Mouse (Mus musculus) embryonic facial prominence, embryonic 14.5 days (tissue): ENCODE results near the gene Olfr791. TPM values are rescaled to one million over a fixed set of nuclear protein-coding genes. Genes with fewer than 3 reads are reported as not detected.

Experiments
- ATAC-seq: fragments of 200-750 bp; cut with Nextera tagmentation; 2 replicates; pipeline ENCODE4 v1.8.0; 2017; ENCODE audit warnings: low read depth, moderate number of reproducible peaks, moderate TSS enrichment
- DNase-seq: peaks from one replicate; pipeline ENCODE4 v3.0.0-alpha.2; 2015; ENCODE audit warnings: low spot score
- H3K27ac ChIP-seq: fragments of 300-500 bp; sonication (generic); replicated peaks from 2 replicates; pipeline ENCODE4 v1.5.1; 2014; ENCODE audit warnings: low read depth, mild to moderate bottlenecking, low read length, moderate library complexity
- H3K27me3 ChIP-seq: fragments of 300-500 bp; sonication (generic); replicated peaks from 2 replicates; pipeline ENCODE4 v1.6.1; 2014; ENCODE audit warnings: low read length; ENCODE audit not compliant: control insufficient read depth, insufficient read depth
- H3K36me3 ChIP-seq: fragments of 300-500 bp; sonication (generic); 2 replicates; pipeline ENCODE4 v1.6.1; 2014; ENCODE audit warnings: low read length, mixed read lengths; ENCODE audit not compliant: control insufficient read depth, insufficient read depth
- H3K4me1 ChIP-seq: fragments of 300-500 bp; sonication (generic); 2 replicates; pipeline ENCODE4 v1.6.1; 2014; ENCODE audit warnings: antibody characterized with exemption, low read length; ENCODE audit not compliant: control insufficient read depth, insufficient read depth
- H3K4me2 ChIP-seq: fragments of 300-500 bp; sonication (generic); 2 replicates; pipeline ENCODE4 v1.6.1; 2014; ENCODE audit warnings: low read depth, mild to moderate bottlenecking, low read length, moderate library complexity, mixed read lengths
- H3K4me3 ChIP-seq: fragments of 300-500 bp; sonication (generic); 2 replicates; pipeline ENCODE4 v1.5.1; 2014; ENCODE audit warnings: low read depth, mild to moderate bottlenecking, low read length
- H3K9ac ChIP-seq: fragments of 300-500 bp; sonication (generic); 2 replicates; pipeline ENCODE4 v1.6.1; 2014; ENCODE audit warnings: low read depth, mild to moderate bottlenecking, low read length, moderate library complexity, mixed read lengths
- H3K9me3 ChIP-seq: fragments of 300-500 bp; sonication (generic); 2 replicates; pipeline ENCODE4 v1.6.1; 2016; ENCODE audit warnings: low read length; ENCODE audit not compliant: control insufficient read depth
- WGBS: fragments of 180-500 bp; shearing (Covaris S2); extraction: QIAGEN DNeasy Blood & Tissue Kit; methylation state at CpG from one replicate; pipeline ENCODE4 v1.1.7; 2014; 5-methylcytosine and 5-hydroxymethylcytosine counted together
- polyA plus RNA-seq: library from polyadenylated mRNA; unstranded; fragments of >200 nt; fragmentation: Nextera tagmentation; extraction: Ambion mirVana; gene quantifications from 2 replicates; pipeline ENCODE4 v1.2.1, GENCODE M21; 2014

Olfr791 gene
- polyA plus RNA-seq = not detected in 2 replicates

- Histone ChIP-seq H3K4me3 (no peak within 1 kb of the TSS), H3K4me1 (no peaks in the 10 kb centered on the region), H3K27ac (no peak within 1 kb of the TSS), H3K9me3 (no peaks in the 10 kb centered on the region), H3K27me3 (no peaks in the 10 kb centered on the region), H3K9ac (no peak within 1 kb of the TSS), H3K4me2 (no peak within 1 kb of the TSS), H3K36me3 (no peaks in the 10 kb centered on the region)
- no peak for ATAC-seq
- DNase-seq = no peak
- 60% methylated on average over 3 of the region's 3 CpGs for WGBS
These were observed at the start of gene Olfr791 for GRCm38 (mm10) chr10:129521492-129521891. TSS of gene Olfr791 (plus strand) at chr10:129521792.

DNA sequence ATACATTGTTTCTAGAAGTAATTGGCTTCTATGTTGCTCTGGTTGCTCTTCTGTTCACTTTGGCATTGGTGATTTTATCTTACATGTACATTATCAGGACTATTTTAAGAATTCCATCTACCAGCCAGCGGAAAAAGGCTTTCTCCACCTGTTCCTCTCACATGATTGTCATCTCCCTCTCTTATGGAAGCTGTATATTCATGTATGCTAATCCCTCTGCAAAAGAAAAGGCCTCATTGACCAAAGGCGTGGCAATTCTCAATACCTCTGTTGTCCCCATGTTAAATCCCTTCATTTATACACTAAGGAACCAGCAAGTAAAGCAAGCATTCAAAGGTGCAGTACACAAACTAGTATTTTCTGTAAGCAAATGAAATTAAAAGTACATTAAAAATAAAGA lies 48.3 kb upstream of the Olfr791 start:
- DNase-seq = no peak
- no peak overlapping the region for H3K4me2 ChIP-seq
- 62% methylated on average over 2 of the region's 2 CpGs for WGBS

DNA sequence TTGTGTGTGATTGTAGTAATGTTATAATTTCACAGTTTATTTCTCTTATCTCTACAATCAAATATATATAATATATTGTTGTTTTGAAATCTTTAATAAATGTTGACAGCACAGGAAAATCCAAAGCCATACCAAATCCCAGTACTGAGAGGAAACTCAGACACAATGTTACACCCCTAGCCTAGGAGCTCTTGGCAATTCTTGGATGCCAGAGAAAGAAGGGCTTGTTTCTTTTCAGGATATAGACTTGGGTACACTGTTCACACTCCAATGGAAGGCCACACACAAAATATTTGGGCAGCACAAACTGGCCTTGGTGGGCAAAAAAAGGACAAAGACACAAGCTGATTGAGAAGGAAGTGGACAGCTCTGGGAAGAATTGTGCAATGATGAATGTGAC lies 47.9 kb upstream of the Olfr791 start:
- Histone ChIP-seq H3K36me3 (no peaks in the 10 kb centered on the region), H3K4me3 (no peak overlapping the region), H3K27ac (no peak overlapping the region), H3K27me3 (no peaks in the 10 kb centered on the region), H3K9ac (no peak overlapping the region), H3K9me3 (no peaks in the 10 kb centered on the region), H3K4me1 (no peaks in the 10 kb centered on the region), H3K4me2 (no peak overlapping the region)
- ATAC-seq = no peak
- no peak for DNase-seq

More for the DNA sequence above, 48.3 kb upstream of the Olfr791 start:
- Histone ChIP-seq H3K9me3 (no peaks in the 10 kb centered on the region), H3K27me3 (no peaks in the 10 kb centered on the region), H3K36me3 (no peaks in the 10 kb centered on the region), H3K9ac (no peak overlapping the region), H3K4me1 (no peaks in the 10 kb centered on the region), H3K4me3 (no peak overlapping the region), H3K27ac (no peak overlapping the region)
- ATAC-seq = no peak

DNA sequence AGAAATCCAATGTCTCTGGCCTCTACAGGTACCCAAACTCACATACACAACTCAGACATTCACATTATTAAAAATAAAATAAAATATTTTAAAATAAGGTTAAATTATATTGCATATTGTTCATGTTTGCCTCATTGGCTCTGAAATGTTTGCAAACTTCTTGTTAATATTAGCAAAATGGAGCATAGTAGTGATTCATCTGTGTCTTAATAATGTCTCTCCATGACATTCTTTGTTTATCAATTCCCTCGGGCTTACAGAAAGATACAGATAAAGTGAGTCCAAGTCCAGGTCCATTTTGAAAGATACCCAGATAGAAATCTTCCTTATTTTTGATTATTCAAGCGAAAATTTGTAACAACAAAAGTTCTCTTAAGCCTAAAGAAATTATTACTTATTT lies 37.1 kb upstream of the Olfr791 start, which contains the start of gene Olfr789:
Gene Olfr789 (plus strand): TSS at position 301 of the 400 bp plus-strand sequence.
- Histone ChIP-seq H3K4me3 (no peak within 1 kb of the TSS), H3K27ac (no peak within 1 kb of the TSS), H3K27me3 (no peaks in the 10 kb centered on the region), H3K36me3 (no peaks in the 10 kb centered on the region), H3K9ac (no peak within 1 kb of the TSS), H3K9me3 (no peaks in the 10 kb centered on the region), H3K4me2 (no peak within 1 kb of the TSS), H3K4me1 (no peaks in the 10 kb centered on the region)
- 63% methylated on average over 2 of the region's 2 CpGs for WGBS
- no peak for ATAC-seq
- DNase-seq = no peak

GRCm38 (mm10) chr10:129490101-129490500 lies 31.5 kb upstream of the Olfr791 start:
- no peak overlapping the region for H3K4me2 ChIP-seq
- no peaks in the 10 kb centered on the region for H3K4me1 ChIP-seq
- H3K27ac ChIP-seq = no peak overlapping the region
- no peaks in the 10 kb centered on the region for H3K36me3 ChIP-seq
- no peaks in the 10 kb centered on the region for H3K9me3 ChIP-seq
- ATAC-seq = no peak
- no peak overlapping the region for H3K4me3 ChIP-seq
- DNase-seq = no peak
- no peaks in the 10 kb centered on the region for H3K27me3 ChIP-seq
- no peak overlapping the region for H3K9ac ChIP-seq
- 75% methylated on average over 2 of the region's 2 CpGs for WGBS

DNA sequence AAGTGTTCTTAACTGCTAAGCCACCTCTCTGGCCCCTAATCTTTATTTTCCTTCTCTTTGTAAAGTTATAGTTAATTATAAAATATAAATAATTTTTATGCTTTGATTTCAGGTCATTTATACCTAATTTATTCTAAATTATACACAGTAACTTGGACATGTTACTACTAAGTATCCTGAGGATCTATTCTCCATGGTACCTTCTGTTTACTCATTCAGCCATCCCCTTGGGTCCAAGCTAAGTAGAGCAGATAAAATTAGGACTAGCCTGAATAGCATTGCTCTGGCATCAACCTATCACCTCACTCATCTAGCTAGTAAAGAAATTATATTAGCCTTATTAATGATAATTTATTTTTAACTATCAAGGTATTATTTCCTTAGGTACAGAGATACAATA lies 23.4 kb upstream of the Olfr791 start, which contains the start of gene Olfr790:
Gene Olfr790 (plus strand): TSS at position 301 of the 400 bp plus-strand sequence.
- Histone ChIP-seq H3K27ac (no peak within 1 kb of the TSS), H3K4me2 (no peak within 1 kb of the TSS), H3K9me3 (no peaks in the 10 kb centered on the region), H3K36me3 (no peaks in the 10 kb centered on the region), H3K27me3 (no peaks in the 10 kb centered on the region), H3K4me1 (no peaks in the 10 kb centered on the region), H3K9ac (no peak within 1 kb of the TSS), H3K4me3 (no peak within 1 kb of the TSS)
- no peak for DNase-seq
- ATAC-seq = no peak

GRCm38 (mm10) chr10:129538862-129539261 lies 17.3 kb downstream of the Olfr791 start, which contains the start of gene Olfr792:
TSS of gene Olfr792 (plus strand) at chr10:129539162.
- H3K27me3 ChIP-seq = no peaks in the 10 kb centered on the region
- no peak within 1 kb of the TSS for H3K4me2 ChIP-seq
- H3K9me3 ChIP-seq = 0 out of 2 replicates have a peak, but pooled peaks cover 4% of the 10 kb centered on the region
- no peak within 1 kb of the TSS for H3K4me3 ChIP-seq
- H3K27ac ChIP-seq = no peak within 1 kb of the TSS
- H3K4me1 ChIP-seq = no peaks in the 10 kb centered on the region
- no peak for ATAC-seq
- 67% methylated on average over 1 of the region's 1 CpGs for WGBS
- no peak within 1 kb of the TSS for H3K9ac ChIP-seq
- no peak for DNase-seq
- no peaks in the 10 kb centered on the region for H3K36me3 ChIP-seq

GRCm38 (mm10) chr10:129549354-129549753 lies 27.8 kb downstream of the Olfr791 start:
- no peak for DNase-seq
- Histone ChIP-seq H3K4me1 (no peaks in the 10 kb centered on the region), H3K27ac (no peak overlapping the region), H3K36me3 (no peaks in the 10 kb centered on the region), H3K4me3 (no peak overlapping the region), H3K27me3 (no peaks in the 10 kb centered on the region), H3K4me2 (no peak overlapping the region), H3K9ac (no peak overlapping the region), H3K9me3 (0 out of 2 replicates have a peak, but pooled peaks cover 1% of the 10 kb centered on the region)
- no peak for ATAC-seq
- WGBS = 59% methylated on average over 1 of the region's 1 CpGs

DNA sequence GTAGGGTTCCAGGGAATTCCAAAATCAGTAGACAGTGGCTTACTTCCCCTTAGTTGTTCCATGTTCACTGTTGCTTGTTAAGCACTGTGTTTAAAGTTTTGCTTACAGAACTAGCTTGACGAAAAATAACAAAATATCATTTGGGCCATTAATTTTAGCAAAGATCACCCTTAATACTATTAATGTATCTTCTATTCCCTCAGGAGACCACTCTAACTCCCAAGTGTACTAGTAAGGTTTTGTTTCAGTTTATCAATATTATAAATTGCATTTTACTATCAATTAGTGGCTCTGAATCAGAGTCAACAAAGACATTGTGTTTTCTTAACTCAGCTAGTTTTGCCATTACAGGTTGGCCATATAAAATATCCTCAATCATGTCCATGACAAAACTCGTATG lies 45.8 kb downstream of the Olfr791 start, which contains the start of gene Olfr794:
Gene Olfr794 (plus strand): TSS at position 301 of the 400 bp plus-strand sequence.
- Histone ChIP-seq H3K4me1 (no peaks in the 10 kb centered on the region), H3K36me3 (no peaks in the 10 kb centered on the region), H3K9ac (no peak within 1 kb of the TSS), H3K27ac (no peak within 1 kb of the TSS), H3K4me3 (no peak within 1 kb of the TSS), H3K27me3 (no peaks in the 10 kb centered on the region), H3K9me3 (no peaks in the 10 kb centered on the region), H3K4me2 (no peak within 1 kb of the TSS)
- ATAC-seq = no peak
- DNase-seq = no peak
- WGBS = 80% methylated on average over 2 of the region's 2 CpGs
